Mouse (Mus musculus) neural tube, embryonic 12.5 days (tissue): Measurements from ENCODE around the gene Ddhd1. TPM values are rescaled to one million over a fixed set of nuclear protein-coding genes. Genes with fewer than 3 reads are reported as not detected.
A peak's percentile ranks its signal among the peaks of the same experiment; 100 is the strongest.
"Not testable (repeated sequence)": the region's sequence is repeated elsewhere in the genome, so short reads cannot be mapped to it uniquely, and the experiment has no call there.

Experiments
- ATAC-seq: fragments of 200-750 bp; cut with Nextera tagmentation; 2 replicates; pipeline ENCODE4 v1.8.0; 2017; ENCODE audit warnings: low read depth, mild to moderate bottlenecking, moderate TSS enrichment, moderate library complexity; ENCODE audit not compliant: low FRiP score
- H3K27ac ChIP-seq: fragments of 300-500 bp; sonication (generic); 2 replicates; pipeline ENCODE4 v1.5.1; 2016
- H3K27me3 ChIP-seq: fragments of 300-500 bp; sonication (generic); replicated peaks from 2 replicates; pipeline ENCODE4 v1.6.1; 2016; ENCODE audit warnings: mild to moderate bottlenecking
- H3K36me3 ChIP-seq: fragments of 300-500 bp; sonication (generic); 2 replicates; pipeline ENCODE4 v1.6.1; 2016; ENCODE audit warnings: mild to moderate bottlenecking
- H3K4me1 ChIP-seq: fragments of 300-500 bp; sonication (generic); 2 replicates; pipeline ENCODE4 v1.6.1; 2016
- H3K4me2 ChIP-seq: fragments of 300-500 bp; sonication (generic); replicated peaks from 2 replicates; pipeline ENCODE4 v1.6.1; 2016; ENCODE audit warnings: mild to moderate bottlenecking
- H3K4me3 ChIP-seq: fragments of 300-500 bp; sonication (generic); 2 replicates; pipeline ENCODE4 v1.5.1; 2016
- H3K9ac ChIP-seq: fragments of 300-500 bp; sonication (generic); 2 replicates; pipeline ENCODE4 v1.6.1; 2016; ENCODE audit warnings: mild to moderate bottlenecking
- H3K9me3 ChIP-seq: fragments of 300-500 bp; sonication (generic); 2 replicates; pipeline ENCODE4 v1.6.1; 2016; ENCODE audit warnings: mild to moderate bottlenecking
- WGBS: fragments of 180-500 bp; shearing (Covaris S2); methylation state at CpG from one replicate; pipeline ENCODE4 v1.1.7; 2016; 5-methylcytosine and 5-hydroxymethylcytosine counted together
- polyA plus RNA-seq: library from polyadenylated mRNA; unstranded; fragments of >200 nt; fragmentation: Nextera tagmentation; extraction: Ambion mirVana; gene quantifications from 2 replicates; pipeline ENCODE4 v1.2.1, GENCODE M21; 2016

The Ddhd1 gene
- polyA plus RNA-seq, 1 experiment from 2014 or later, result 23.3 TPM

DNA sequence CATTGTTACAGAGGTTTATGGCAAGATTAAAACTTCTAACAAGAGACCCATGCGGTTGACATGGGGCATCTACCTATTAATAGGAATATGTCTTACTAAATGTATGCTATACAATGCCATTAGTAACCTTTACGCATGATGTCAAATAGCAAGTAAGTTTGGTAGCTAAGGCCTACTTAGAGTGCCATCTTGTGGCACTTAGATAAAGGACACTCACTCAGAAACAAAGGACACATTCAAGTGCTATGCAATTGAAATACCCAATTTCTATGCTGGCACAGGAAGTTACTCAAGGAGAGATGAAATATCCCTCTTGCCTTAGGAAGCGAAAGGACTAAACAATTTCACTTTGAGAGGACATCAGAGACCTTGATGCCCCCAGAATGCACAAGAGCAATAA, 55.9 kb downstream of the Ddhd1 start:
- ATAC-seq, result peak; percentile 50; the same call in 1 of the 2 replicates
- no peak overlapping the region for H3K4me2 ChIP-seq
- H3K4me1 ChIP-seq, result no peaks in the 10 kb centered on the region
- H3K27me3 ChIP-seq, result no peaks in the 10 kb centered on the region
- WGBS, result 65% methylated on average over 3 of the region's 3 CpGs
- H3K36me3 ChIP-seq, result peaks cover 21% of the 10 kb centered on the region
- no peak overlapping the region for H3K27ac ChIP-seq
- no peak overlapping the region for H3K9ac ChIP-seq
- no peaks in the 10 kb centered on the region for H3K9me3 ChIP-seq
- H3K4me3 ChIP-seq, result no peak overlapping the region

DNA sequence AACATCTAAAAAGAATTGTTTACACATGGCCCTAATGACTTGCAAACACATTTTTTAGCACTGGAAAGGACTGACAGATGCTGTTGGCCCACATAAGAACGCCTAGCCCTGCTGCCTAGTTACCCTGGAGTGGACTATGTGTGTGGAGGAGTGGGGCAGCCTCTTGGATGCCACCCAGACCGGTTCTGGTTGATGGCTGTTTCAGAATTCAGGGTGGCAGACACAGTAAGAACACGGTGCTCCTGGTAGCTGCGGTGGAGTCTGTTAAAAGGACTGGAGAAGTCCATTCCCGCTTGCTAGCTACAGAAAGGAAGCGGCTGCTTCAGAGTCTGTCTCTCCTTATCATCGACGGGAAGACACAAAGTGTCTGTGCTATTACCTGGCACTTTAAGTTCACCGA, 57.4 kb downstream of the Ddhd1 start:
- Histone ChIP-seq H3K36me3 (peaks cover 18% of the 10 kb centered on the region), H3K27ac (no peak overlapping the region), H3K4me3 (no peak overlapping the region), H3K9ac (no peak overlapping the region), H3K27me3 (no peaks in the 10 kb centered on the region), H3K9me3 (no peaks in the 10 kb centered on the region), H3K4me2 (no peak overlapping the region), H3K4me1 (no peaks in the 10 kb centered on the region)
- whole genome bisulfite sequencing, result 94% methylated on average over 9 of the region's 9 CpGs
- ATAC-seq, result no peak

DNA sequence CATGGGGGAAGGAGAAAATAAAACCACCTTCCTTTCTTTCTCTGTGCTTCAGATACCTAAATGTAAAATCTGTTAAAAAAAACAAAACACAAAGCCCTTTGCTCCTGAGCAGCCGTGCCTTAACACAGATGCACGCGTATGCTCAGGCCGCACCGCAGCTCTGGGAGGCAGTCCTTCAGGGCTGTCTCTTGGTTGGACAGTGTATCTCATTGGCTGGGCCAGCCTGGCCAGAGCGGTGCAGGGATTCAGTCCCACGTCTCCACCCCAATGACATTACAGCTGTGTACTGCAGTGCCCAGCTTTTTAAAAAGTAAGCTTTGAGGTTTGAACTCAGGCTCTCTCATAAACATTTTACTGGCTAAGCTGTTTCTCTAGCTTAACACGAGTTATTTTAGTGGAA, 60.1 kb downstream of the Ddhd1 start:
- 86% methylated on average over 8 of the region's 8 CpGs for WGBS
- Histone ChIP-seq H3K4me2 (no peak overlapping the region), H3K27ac (no peak overlapping the region), H3K4me3 (no peak overlapping the region), H3K4me1 (no peaks in the 10 kb centered on the region), H3K9ac (no peak overlapping the region), H3K9me3 (no peaks in the 10 kb centered on the region), H3K36me3 (peaks cover 33% of the 10 kb centered on the region), H3K27me3 (no peaks in the 10 kb centered on the region)
- ATAC-seq, result no peak

DNA sequence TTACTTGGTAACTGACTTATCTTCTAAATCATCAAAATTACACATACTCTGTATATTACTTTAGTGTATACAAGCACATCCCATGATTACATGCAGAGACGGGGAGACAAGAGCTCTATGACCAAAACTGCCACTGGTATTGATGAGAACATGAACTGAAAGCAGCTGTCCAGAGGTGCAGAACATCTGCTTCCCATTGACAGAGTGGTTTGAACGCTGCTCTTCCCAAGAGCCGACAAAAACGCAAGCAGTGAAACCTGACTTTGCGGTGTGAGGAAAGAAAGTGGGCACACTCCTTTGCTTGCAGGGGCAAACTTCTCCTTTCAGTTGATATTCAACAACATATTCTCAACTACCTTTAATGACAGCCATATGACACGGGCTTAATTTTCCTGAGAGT, 64.7 kb downstream of the Ddhd1 start:
- Histone ChIP-seq H3K9me3 (no peaks in the 10 kb centered on the region), H3K4me1 (no peaks in the 10 kb centered on the region), H3K9ac (no peak overlapping the region), H3K36me3 (peaks cover 14% of the 10 kb centered on the region), H3K27ac (no peak overlapping the region), H3K4me2 (no peak overlapping the region), H3K27me3 (no peaks in the 10 kb centered on the region), H3K4me3 (no peak overlapping the region)
- ATAC-seq, result no peak
- WGBS, result 91% methylated on average over 6 of the region's 6 CpGs

DNA sequence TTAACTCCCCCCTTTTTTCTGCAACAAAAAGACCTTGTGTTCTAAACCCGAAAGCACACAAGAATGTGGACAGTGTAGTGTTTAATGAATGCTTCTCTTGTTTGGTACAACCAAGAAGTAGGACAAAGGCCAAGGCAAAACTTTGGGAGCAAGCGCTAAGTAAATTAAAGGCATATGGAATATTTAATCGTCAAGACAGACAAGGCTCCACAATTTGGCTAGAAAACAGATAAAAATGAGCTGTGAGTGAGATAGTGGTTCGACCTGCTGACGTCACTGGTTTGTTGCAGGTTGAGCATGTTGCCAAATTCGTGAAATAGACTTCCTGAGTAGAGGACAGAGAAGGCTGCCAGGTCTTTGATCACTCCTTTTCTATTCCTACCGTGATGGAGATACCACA, 69.5 kb downstream of the Ddhd1 start:
- Histone ChIP-seq H3K27ac (no peak overlapping the region), H3K4me2 (no peak overlapping the region), H3K4me1 (no peaks in the 10 kb centered on the region), H3K27me3 (no peaks in the 10 kb centered on the region), H3K9ac (no peak overlapping the region), H3K36me3 (peaks cover 2% of the 10 kb centered on the region; the same call in 1 of the 2 replicates), H3K9me3 (no peaks in the 10 kb centered on the region), H3K4me3 (no peak overlapping the region)
- no peak for ATAC-seq
- WGBS, result 84% methylated on average over 7 of the region's 7 CpGs

DNA sequence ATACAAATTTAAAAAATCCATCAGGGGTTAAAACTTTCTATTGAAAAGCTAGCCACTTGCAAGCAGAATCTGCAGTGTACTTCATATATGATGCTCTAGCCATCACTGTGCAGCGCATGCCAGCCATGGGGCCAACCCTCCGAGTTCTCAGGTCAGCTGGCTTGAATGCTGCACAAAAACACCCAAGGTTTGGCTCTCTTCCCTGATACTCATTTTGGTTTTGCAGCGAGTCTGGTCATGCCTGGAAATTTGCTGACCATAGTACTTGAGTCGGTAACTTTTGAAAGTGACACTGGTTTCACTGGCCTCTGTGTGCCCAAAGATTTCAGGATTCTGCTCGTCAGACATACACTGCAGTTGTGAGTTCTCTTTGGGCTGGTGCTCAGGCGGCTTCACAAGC, 70.4 kb downstream of the Ddhd1 start:
- no peaks in the 10 kb centered on the region for H3K27me3 ChIP-seq
- H3K4me3 ChIP-seq, result no peak overlapping the region
- H3K4me2 ChIP-seq, result no peak overlapping the region
- H3K9ac ChIP-seq, result no peak overlapping the region
- H3K9me3 ChIP-seq, result no peaks in the 10 kb centered on the region
- H3K36me3 ChIP-seq, result no peaks in the 10 kb centered on the region; the same call in 1 of the 2 replicates
- 93% methylated on average over 6 of the region's 6 CpGs for WGBS
- no peak for ATAC-seq
- no peaks in the 10 kb centered on the region for H3K4me1 ChIP-seq
- no peak overlapping the region for H3K27ac ChIP-seq

DNA sequence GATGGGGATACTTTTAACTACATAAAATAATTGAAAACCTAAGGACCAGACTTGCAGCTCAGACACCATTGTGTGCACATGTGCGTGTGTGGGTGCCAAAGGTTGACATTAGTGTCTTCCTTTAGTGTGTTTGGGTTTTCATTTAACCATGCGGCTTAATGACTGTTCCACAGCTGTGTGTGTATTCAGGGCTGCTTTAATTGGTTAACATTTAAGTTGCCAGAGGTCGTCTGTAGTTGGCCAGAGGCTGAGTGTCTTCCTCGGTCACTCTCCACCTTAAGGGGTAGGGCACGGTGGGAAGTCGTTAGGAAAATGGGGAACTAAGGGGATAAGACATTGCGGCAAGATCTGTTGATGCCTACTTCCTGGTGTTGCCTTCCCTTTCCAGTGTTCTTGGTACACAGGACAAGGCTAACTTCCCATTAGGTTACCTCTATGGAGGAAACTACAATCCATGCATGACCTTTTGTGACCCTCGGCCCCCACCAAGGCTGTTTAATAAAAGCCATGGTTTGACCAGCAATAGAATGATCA, 74.4 kb downstream of the Ddhd1 start:
- Histone ChIP-seq H3K9me3 (no peaks in the 10 kb centered on the region), H3K4me2 (no peak overlapping the region), H3K27ac (no peak overlapping the region), H3K36me3 (no peaks in the 10 kb centered on the region), H3K4me3 (no peak overlapping the region), H3K4me1 (no peaks in the 10 kb centered on the region), H3K9ac (no peak overlapping the region), H3K27me3 (no peaks in the 10 kb centered on the region)
- 68% methylated on average over 8 of the region's 8 CpGs for WGBS
- ATAC-seq, result no peak

DNA sequence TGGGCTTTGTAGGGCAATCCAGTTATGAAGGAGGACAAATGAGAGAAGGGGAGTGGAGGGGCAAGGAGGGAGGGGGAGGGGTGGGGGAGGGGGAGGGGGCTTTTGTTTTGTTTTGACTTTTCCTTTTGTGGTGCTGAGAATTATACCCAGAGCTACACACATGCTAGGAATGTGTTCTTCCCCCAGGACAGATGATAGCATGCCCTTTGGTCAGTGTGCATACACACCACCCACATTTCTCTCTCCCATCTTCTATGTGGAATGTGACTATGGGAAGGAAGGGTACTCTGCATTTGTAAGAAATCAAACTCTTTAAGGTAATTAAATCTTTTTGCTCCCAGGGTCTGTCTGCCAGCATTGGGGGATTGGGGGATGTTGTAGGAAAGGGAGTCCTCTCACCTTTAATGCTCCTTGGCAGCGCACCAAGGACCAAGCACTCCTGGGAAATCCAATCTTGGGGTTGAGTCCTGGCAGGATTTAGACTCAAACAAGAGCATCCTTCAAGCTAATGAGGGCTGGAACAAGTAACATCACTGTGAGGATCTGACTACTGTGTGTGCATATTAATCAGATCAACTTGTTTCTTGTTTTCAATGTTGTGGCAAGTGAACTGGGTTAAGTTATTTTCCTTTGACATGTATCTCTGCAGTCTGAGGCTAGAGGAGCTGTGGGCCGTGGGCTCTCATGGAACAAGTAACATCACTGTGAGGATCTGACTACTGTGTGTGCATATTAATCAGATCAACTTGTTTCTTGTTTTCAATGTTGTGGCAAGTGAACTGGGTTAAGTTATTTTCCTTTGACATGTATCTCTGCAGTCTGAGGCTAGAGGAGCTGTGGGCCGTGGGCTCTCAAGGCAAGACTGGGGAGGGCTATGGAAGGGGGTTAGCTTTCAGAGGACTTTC, 76.8 kb downstream of the Ddhd1 start:
- H3K9me3 ChIP-seq, H3K4me3 ChIP-seq, H3K36me3 ChIP-seq, H3K27me3 ChIP-seq, H3K4me1 ChIP-seq, H3K9ac ChIP-seq, H3K4me2 ChIP-seq, H3K27ac ChIP-seq: not testable (repeated sequence)
- ATAC-seq, result 0 out of 2 replicates have a peak, but pooled peaks have one; percentile 37
- 80% methylated on average over 3 of the region's 3 CpGs for WGBS

DNA sequence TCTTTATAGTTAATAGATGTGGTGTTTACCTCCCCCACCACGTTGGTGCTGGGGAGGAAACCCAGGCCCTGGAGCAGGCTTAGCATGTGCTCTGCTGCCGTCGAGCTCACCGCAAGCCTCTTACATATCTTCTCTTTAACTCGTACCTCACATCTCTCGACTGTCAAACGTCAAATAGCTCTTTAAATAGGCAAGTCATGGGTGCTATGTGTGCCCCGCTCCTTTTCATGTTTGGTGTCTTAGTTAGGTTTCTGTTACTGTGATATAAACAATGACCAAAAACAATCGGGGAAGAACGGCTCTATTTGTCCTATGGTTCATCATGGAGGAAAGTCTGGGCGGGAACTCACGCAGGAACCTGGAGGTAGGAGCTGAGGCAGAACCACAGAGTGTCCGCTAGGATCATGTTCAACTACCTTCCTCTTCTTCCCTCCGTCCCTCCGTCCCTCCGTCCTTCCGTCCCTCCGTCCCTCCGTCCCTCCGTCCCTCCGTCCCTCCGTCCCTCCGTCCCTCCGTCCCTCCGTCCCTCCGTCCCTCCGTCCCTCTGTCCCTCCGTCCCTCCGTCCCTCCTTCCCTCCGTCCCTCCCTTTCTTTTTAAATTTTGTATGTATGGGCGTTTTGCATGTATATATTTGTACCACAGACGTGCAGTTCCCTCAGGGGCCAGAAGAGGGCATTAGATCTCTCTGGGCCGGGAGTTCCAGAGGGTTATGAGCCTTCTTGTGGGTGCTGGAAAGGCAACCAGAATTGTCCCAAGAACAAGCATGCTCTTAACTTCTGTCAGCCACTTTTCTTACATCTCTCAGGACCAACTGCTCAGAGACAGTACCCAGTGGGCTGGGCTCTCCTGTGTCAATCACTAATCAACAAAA, 91.6 kb downstream of the Ddhd1 start:
- 0 out of 2 replicates have a peak, but pooled peaks cover 5% of the 10 kb centered on the region for H3K4me1 ChIP-seq
- no peaks in the 10 kb centered on the region for H3K27me3 ChIP-seq
- H3K27ac ChIP-seq, result no peak overlapping the region
- no peaks in the 10 kb centered on the region for H3K9me3 ChIP-seq
- peak overlapping the region; percentile 25 for H3K4me3 ChIP-seq
- WGBS, result 20% methylated on average over 33 of the region's 33 CpGs
- H3K36me3 ChIP-seq, result no peaks in the 10 kb centered on the region
- H3K4me2 ChIP-seq, result peak overlapping the region; percentile 63
- H3K9ac ChIP-seq, result no peak overlapping the region
- peak; percentile 15; the same call in 1 of the 2 replicates for ATAC-seq

DNA sequence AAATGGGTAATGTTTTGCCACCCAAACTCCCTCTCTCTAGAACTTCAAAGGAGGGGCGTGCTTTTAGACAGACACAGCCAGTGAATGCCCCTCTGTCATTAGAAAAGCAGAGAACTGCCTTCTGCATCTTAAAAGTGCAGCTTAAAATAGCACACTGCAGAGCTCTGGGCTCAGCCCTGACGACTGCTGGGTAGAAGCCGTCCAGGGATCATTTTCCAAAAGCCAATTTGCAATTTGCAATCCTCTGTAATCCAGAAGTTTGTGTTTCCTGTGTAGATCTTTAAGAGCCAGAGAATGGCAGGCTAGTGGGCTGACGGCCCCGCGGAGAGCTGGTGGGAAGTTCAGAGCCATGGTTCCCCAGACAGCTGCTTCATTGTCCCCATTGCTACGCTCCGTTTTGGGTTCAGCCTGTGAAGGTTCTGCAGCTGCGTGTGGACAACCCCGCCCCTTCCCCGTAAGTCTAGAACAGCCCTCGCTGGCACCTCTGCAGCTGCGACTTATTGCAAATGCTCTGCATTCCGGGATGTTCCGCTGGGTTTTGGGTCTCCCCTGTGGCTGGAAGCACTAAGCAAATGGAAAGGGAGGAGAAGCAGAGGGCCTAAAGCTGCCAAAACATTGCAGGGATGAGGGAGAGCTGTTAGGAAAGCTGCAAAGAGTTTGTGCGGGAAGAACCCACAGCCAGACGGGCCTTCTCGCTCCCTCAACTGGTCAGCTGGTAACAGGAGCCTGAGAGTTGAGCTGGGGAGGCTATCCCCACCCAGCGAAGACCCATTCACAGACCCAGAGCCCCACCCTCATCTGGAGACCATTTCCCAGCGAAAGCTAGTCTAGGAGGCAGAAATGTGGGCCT, 92.5 kb downstream of the Ddhd1 start:
- 8% methylated on average over 20 of the region's 20 CpGs for WGBS
- Histone ChIP-seq H3K4me2 (peak overlapping the region; percentile 63), H3K27ac (no peak overlapping the region), H3K4me3 (peak overlapping the region; percentile 7), H3K27me3 (no peaks in the 10 kb centered on the region), H3K9ac (no peak overlapping the region), H3K4me1 (0 out of 2 replicates have a peak, but pooled peaks cover 5% of the 10 kb centered on the region), H3K36me3 (no peaks in the 10 kb centered on the region), H3K9me3 (no peaks in the 10 kb centered on the region)
- ATAC-seq, result peak; percentile 62

DNA sequence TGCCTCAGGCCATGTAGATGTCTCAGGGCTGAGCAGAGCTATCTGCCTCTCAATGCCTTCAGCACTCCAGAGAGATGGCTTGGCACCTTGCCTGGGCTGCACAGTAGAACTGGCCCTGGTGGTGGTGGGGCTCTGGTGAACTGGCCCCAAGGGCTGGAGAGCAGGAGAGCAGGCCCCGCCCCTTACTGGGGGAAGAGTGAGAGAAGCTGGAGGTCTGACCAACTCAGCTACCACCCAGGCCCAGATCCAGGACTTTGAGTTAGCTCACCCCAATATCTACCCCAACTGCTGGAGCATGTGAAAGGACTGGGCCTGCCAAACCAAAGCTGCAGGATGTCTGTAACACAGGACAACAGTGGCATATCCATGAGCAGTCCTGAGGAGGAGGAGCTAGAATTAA, 94.4 kb downstream of the Ddhd1 start:
- H3K27ac ChIP-seq, result no peak overlapping the region
- H3K27me3 ChIP-seq, result no peaks in the 10 kb centered on the region
- H3K4me3 ChIP-seq, result no peak overlapping the region
- no peaks in the 10 kb centered on the region for H3K9me3 ChIP-seq
- H3K4me2 ChIP-seq, result no peak overlapping the region
- no peak for ATAC-seq
- H3K4me1 ChIP-seq, result 0 out of 2 replicates have a peak, but pooled peaks cover 5% of the 10 kb centered on the region
- H3K9ac ChIP-seq, result no peak overlapping the region
- WGBS, result 82% methylated on average over 1 of the region's 1 CpGs
- no peaks in the 10 kb centered on the region for H3K36me3 ChIP-seq
